Mouse (Mus musculus) kidney, embryonic 16.5 days (tissue): ENCODE measurements at regions not wholly inside any gene's neighbourhood (a gene's known extent, or its start where the extent isn't known, plus 50 kb on each side); places are given as distances from the start of the nearest gene placed in this dataset.

Experiments used
- ATAC-seq: fragments of 200-750 bp; cut with Nextera tagmentation; 2 replicates; pipeline ENCODE4 v1.8.0; 2017; ENCODE audit warnings: moderate TSS enrichment; ENCODE audit not compliant: low FRiP score, low TSS enrichment
- H3K27ac ChIP-seq: fragments of 300-500 bp; sonication (generic); 2 replicates; pipeline ENCODE4 v1.5.1; 2014; ENCODE audit warnings: low read length
- H3K27me3 ChIP-seq: fragments of 300-500 bp; sonication (generic); 2 replicates; pipeline ENCODE4 v1.6.1; 2014; ENCODE audit warnings: low read length, control low read depth, mixed read lengths; ENCODE audit not compliant: insufficient read depth
- H3K36me3 ChIP-seq: fragments of 300-500 bp; sonication (generic); 2 replicates; pipeline ENCODE4 v1.6.1; 2014; ENCODE audit warnings: low read length, control low read depth, mixed read lengths; ENCODE audit not compliant: insufficient read depth
- H3K4me1 ChIP-seq: fragments of 300-500 bp; sonication (generic); 2 replicates; pipeline ENCODE4 v1.6.1; 2014; ENCODE audit warnings: low read length, control low read depth, mixed read lengths; ENCODE audit not compliant: insufficient read depth
- H3K4me2 ChIP-seq: fragments of 300-500 bp; sonication (generic); replicated peaks from 2 replicates; pipeline ENCODE4 v1.6.1; 2014; ENCODE audit warnings: low read depth, low read length
- H3K4me3 ChIP-seq: fragments of 300-500 bp; sonication (generic); 2 replicates; pipeline ENCODE4 v1.5.1; 2014; ENCODE audit warnings: mild to moderate bottlenecking, low read length
- H3K9ac ChIP-seq: fragments of 300-500 bp; sonication (generic); replicated peaks from 2 replicates; pipeline ENCODE4 v1.6.1; 2014; ENCODE audit warnings: low read length
- H3K9me3 ChIP-seq: fragments of 300-500 bp; sonication (generic); 2 replicates; pipeline ENCODE4 v1.6.1; 2016; ENCODE audit warnings: low read length, control low read depth
- WGBS: fragments of 180-500 bp; shearing (Covaris S2); extraction: QIAGEN DNeasy Blood & Tissue Kit; methylation state at CpG from one replicate; pipeline ENCODE4 v1.1.7; 2014; 5-methylcytosine and 5-hydroxymethylcytosine counted together

DNA sequence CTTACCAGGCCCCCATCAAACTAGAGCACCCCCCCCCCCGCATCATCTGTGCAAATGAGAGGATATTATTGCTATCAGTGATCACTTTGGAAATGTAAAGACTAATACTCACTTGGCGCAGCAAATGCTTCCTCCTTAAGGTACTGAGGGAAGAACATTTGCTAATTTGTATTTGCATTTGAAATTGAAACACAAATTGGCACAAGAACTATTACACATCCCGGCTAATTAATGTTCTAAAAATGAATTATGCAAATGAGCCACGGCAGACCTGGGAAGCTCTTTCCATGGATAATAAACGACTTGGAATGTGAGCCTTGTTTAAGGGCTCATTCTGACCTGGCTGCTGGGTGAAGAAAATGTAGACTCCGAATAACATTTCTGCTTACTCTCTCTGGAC is 164.9 kb downstream of the Mycn start:
- Histone ChIP-seq H3K4me3 (no peak overlapping the region), H3K27ac (no peak overlapping the region), H3K4me2 (no peak overlapping the region), H3K36me3 (no peaks in the 10 kb centered on the region), H3K27me3 (no peaks in the 10 kb centered on the region), H3K9me3 (peaks cover 2% of the 10 kb centered on the region; the same call in 1 of the 2 replicates), H3K4me1 (no peaks in the 10 kb centered on the region), H3K9ac (no peak overlapping the region)
- WGBS, result 59% methylated on average over 6 of the region's 6 CpGs
- ATAC-seq, result no peak

DNA sequence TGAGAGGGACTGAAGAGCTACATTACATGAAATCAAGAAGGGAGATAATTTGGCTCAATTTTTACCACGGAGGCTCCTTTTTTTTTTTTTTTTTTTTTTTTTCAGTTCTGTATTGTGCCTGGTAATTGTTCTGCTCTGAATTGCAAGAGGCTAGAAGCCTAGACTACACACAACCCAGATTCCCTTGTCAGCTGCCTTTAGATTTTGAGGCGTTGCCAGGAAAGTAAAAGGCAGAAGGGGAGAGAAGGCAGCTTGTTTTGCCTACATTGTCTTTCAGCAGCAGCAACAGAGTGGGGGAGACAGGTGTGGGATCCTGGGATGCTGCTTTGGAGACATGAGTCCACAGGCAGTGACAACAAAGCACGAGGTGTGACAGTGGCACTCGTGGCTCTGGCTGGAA is 170.7 kb downstream of the Mycn start:
- H3K27me3 ChIP-seq, result no peaks in the 10 kb centered on the region
- 66% methylated on average over 4 of the region's 4 CpGs for WGBS
- ATAC-seq, result no peak
- H3K36me3 ChIP-seq, result no peaks in the 10 kb centered on the region
- H3K4me1 ChIP-seq, result no peaks in the 10 kb centered on the region; the same call in 1 of the 2 replicates
- no peak overlapping the region for H3K27ac ChIP-seq
- no peak overlapping the region for H3K4me3 ChIP-seq
- no peak overlapping the region for H3K9ac ChIP-seq
- no peak overlapping the region for H3K4me2 ChIP-seq
- no peaks in the 10 kb centered on the region for H3K9me3 ChIP-seq

- Histone ChIP-seq H3K27me3 (no peaks in the 10 kb centered on the region), H3K27ac (no peak overlapping the region), H3K9ac (no peak overlapping the region), H3K4me1 (peaks cover 14% of the 10 kb centered on the region), H3K4me2 (no peak overlapping the region), H3K36me3 (no peaks in the 10 kb centered on the region), H3K4me3 (no peak overlapping the region), H3K9me3 (no peaks in the 10 kb centered on the region)
- 43% methylated on average over 11 of the region's 11 CpGs for WGBS
- no peak for ATAC-seq
Observed at GRCm38 (mm10) chr12:12766510-12767304, 175.0 kb downstream of the Mycn start.

DNA sequence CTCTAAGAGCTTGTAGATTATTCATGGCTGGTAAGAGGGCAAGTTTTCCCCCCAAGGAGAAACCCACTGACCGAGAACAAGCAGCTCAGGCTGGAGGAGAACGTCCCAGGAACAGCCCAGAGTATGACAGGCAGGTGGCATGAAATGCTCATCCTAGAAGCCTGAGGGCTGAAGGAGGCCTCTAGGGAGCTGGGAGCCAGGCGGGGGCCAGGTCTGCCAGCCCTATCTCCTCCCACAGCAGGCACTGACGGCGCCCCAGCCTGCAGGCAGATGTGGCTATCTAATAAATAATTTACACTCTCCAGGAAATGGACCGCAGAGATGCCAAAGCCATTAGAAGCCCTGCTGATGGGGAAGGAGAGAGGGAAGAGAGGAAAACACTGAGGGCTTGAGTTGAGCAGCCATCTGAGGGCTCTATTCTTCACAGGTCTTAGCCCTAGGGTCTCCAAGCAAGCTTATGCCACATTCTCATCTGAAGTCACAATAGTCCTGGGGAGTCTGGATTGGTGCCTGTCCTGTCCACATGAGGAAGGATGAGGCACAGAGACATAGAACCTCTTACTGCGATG is 176.1 kb downstream of the Mycn start:
- no peak overlapping the region for H3K4me2 ChIP-seq
- H3K9ac ChIP-seq, result no peak overlapping the region
- H3K27me3 ChIP-seq, result no peaks in the 10 kb centered on the region
- H3K27ac ChIP-seq, result no peak overlapping the region
- WGBS, result 29% methylated on average over 7 of the region's 7 CpGs
- H3K4me1 ChIP-seq, result peaks cover 14% of the 10 kb centered on the region
- peak; percentile 71; the same call in 1 of the 2 replicates for ATAC-seq
- 0 out of 2 replicates have a peak, but pooled peaks cover 1% of the 10 kb centered on the region for H3K9me3 ChIP-seq
- H3K36me3 ChIP-seq, result no peaks in the 10 kb centered on the region
- H3K4me3 ChIP-seq, result no peak overlapping the region

DNA sequence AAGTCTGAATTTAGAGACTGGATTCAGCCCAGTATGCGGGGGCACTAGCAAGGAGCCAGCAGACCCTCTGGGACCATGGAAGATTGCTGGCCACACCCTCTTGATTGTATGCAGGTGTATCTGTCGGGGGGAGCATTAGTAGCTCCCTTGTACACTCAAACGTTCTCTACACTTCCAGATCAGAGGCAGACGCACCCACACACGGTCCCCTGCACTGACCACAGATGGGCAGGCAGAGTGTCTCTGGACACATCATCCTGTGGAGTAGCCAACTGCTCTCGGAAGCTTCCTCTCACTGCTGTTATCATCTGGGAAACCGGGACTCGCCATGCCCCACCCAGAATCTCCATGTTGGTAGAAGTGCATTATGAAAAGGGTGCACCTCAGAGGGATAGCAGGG is 176.7 kb downstream of the Mycn start:
- no peaks in the 10 kb centered on the region for H3K36me3 ChIP-seq
- H3K27me3 ChIP-seq, result no peaks in the 10 kb centered on the region
- H3K4me2 ChIP-seq, result no peak overlapping the region
- no peak overlapping the region for H3K27ac ChIP-seq
- H3K4me3 ChIP-seq, result no peak overlapping the region
- ATAC-seq, result peak; percentile 53
- WGBS, result 69% methylated on average over 8 of the region's 8 CpGs
- H3K9me3 ChIP-seq, result 0 out of 2 replicates have a peak, but pooled peaks cover 5% of the 10 kb centered on the region
- no peak overlapping the region for H3K9ac ChIP-seq
- H3K4me1 ChIP-seq, result peaks cover 14% of the 10 kb centered on the region

DNA sequence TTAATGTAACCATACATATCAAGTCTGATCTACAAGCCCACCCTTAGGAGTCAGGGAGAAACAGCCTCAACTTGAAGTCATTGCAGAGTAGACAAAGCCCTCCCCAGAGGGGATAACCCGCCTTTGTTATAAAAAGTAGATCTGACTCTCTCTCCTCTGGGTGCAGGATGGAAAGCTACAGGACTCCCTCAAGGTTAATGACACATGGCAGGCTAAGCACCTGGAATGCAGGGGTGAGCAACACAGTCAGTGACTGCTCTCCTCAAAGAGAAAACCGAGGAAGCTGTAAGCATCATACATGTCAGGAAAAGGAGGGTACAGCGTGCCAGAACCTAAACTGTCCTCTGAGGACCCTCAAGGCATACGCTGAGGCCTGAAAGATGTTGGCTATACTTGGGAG is 177.1 kb downstream of the Mycn start:
- Histone ChIP-seq H3K36me3 (no peaks in the 10 kb centered on the region), H3K9me3 (0 out of 2 replicates have a peak, but pooled peaks cover 5% of the 10 kb centered on the region), H3K27ac (no peak overlapping the region), H3K4me1 (peaks cover 14% of the 10 kb centered on the region), H3K4me3 (no peak overlapping the region), H3K4me2 (no peak overlapping the region), H3K27me3 (no peaks in the 10 kb centered on the region), H3K9ac (no peak overlapping the region)
- WGBS, result 57% methylated on average over 4 of the region's 4 CpGs
- ATAC-seq, result peak; percentile 64

DNA sequence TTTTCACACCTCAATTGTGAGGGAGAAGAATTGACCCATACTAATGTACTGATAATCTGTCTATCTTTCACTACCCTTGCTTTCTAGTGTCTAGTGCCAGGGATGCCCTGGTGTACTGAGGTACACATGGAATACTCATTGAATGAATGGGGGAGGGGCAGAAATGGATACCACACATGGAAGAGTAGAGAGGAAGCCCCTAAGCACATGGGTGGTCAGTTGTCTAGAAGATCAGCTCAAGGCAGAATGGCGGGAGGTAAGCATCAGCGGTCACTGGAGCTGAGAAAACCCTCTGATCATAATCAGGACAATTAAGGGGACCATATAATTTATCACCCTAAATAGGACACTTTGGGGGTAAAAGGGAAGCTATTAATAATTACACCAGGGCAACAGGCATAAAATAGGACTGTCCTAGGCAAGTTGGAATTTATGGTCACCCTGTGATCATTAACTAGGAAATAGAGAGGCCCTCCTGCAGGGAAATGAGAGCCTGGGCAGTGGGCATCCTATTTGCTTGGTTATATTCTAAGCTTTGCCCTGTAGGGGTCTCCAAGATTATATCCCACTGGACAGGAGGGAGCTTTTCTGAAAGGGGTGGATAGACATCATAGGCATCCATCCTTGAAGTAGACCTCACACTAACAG is 185.3 kb downstream of the Mycn start:
- H3K4me2 ChIP-seq, result no peak overlapping the region
- no peaks in the 10 kb centered on the region for H3K36me3 ChIP-seq
- 0 out of 2 replicates have a peak overlapping the region, but pooled peaks have one; percentile 2 for H3K27ac ChIP-seq
- no peak overlapping the region for H3K4me3 ChIP-seq
- WGBS, result 18% methylated on average over 2 of the region's 2 CpGs
- H3K9ac ChIP-seq, result no peak overlapping the region
- 0 out of 2 replicates have a peak, but pooled peaks cover 5% of the 10 kb centered on the region for H3K9me3 ChIP-seq
- ATAC-seq, result peak; percentile 91
- 0 out of 2 replicates have a peak, but pooled peaks cover 3% of the 10 kb centered on the region for H3K4me1 ChIP-seq
- no peaks in the 10 kb centered on the region for H3K27me3 ChIP-seq

GRCm38 (mm10) chr12:12753849-12754248 is 187.9 kb downstream of the Mycn start:
- ATAC-seq, result no peak
- H3K4me3 ChIP-seq, result no peak overlapping the region
- no peak overlapping the region for H3K4me2 ChIP-seq
- no peaks in the 10 kb centered on the region for H3K36me3 ChIP-seq
- H3K9ac ChIP-seq, result no peak overlapping the region
- H3K27ac ChIP-seq, result no peak overlapping the region
- 48% methylated on average over 9 of the region's 9 CpGs for WGBS
- H3K27me3 ChIP-seq, result no peaks in the 10 kb centered on the region
- 0 out of 2 replicates have a peak, but pooled peaks cover 3% of the 10 kb centered on the region for H3K4me1 ChIP-seq
- no peaks in the 10 kb centered on the region for H3K9me3 ChIP-seq

GRCm38 (mm10) chr12:12751670-12752426 is 189.9 kb downstream of the Mycn start:
- Histone ChIP-seq H3K27ac (no peak overlapping the region), H3K9me3 (no peaks in the 10 kb centered on the region), H3K27me3 (no peaks in the 10 kb centered on the region), H3K4me2 (no peak overlapping the region), H3K4me1 (0 out of 2 replicates have a peak, but pooled peaks cover 3% of the 10 kb centered on the region), H3K4me3 (no peak overlapping the region), H3K9ac (no peak overlapping the region), H3K36me3 (no peaks in the 10 kb centered on the region)
- WGBS, result 92% methylated on average over 10 of the region's 10 CpGs
- no peak for ATAC-seq
